Mouse (Mus musculus) stomach, embryonic 16.5 days (tissue): Measurements from ENCODE around the gene Pdzd8. TPM values are rescaled to one million over a fixed set of nuclear protein-coding genes. Genes with fewer than 3 reads are reported as not detected.

Experiments
- ATAC-seq: fragments of 200-750 bp; cut with Nextera tagmentation; 2 replicates; pipeline ENCODE4 v1.8.0; 2017; ENCODE audit warnings: moderate number of reproducible peaks, moderate TSS enrichment; ENCODE audit not compliant: insufficient read depth, low FRiP score
- H3K27ac ChIP-seq: fragments of 300-500 bp; sonication (generic); 2 replicates; pipeline ENCODE4 v1.5.1; 2014; ENCODE audit warnings: low read length
- H3K27me3 ChIP-seq: fragments of 300-500 bp; sonication (generic); 2 replicates; pipeline ENCODE4 v1.6.1; 2014; ENCODE audit warnings: low read length, control low read depth, mixed read lengths; ENCODE audit not compliant: control insufficient read depth, insufficient read depth
- H3K36me3 ChIP-seq: fragments of 300-500 bp; sonication (generic); 2 replicates; pipeline ENCODE4 v1.6.1; 2014; ENCODE audit warnings: low read length; ENCODE audit not compliant: control insufficient read depth, insufficient read depth
- H3K4me1 ChIP-seq: fragments of 300-500 bp; sonication (generic); 2 replicates; pipeline ENCODE4 v1.6.1; 2014; ENCODE audit warnings: low read length, control low read depth, mixed read lengths; ENCODE audit not compliant: control insufficient read depth, insufficient read depth
- H3K4me2 ChIP-seq: fragments of 300-500 bp; sonication (generic); 2 replicates; pipeline ENCODE4 v1.6.1; 2014; ENCODE audit warnings: low read depth, low read length, mixed read lengths
- H3K4me3 ChIP-seq: fragments of 300-500 bp; sonication (generic); replicated peaks from 2 replicates; pipeline ENCODE4 v1.5.1; 2014; ENCODE audit warnings: mild to moderate bottlenecking, low read length
- H3K9ac ChIP-seq: fragments of 300-500 bp; sonication (generic); 2 replicates; pipeline ENCODE4 v1.6.1; 2014; ENCODE audit warnings: low read length
- H3K9me3 ChIP-seq: fragments of 300-500 bp; sonication (generic); replicated peaks from 2 replicates; pipeline ENCODE4 v1.6.1; 2016; ENCODE audit warnings: low read length, control low read depth; ENCODE audit not compliant: control insufficient read depth
- WGBS: fragments of 180-500 bp; shearing (Covaris S2); extraction: QIAGEN DNeasy Blood & Tissue Kit; methylation state at CpG from one replicate; pipeline ENCODE4 v1.1.7; 2014; 5-methylcytosine and 5-hydroxymethylcytosine counted together
- polyA plus RNA-seq: library from polyadenylated mRNA; unstranded; fragments of >200 nt; fragmentation: Nextera tagmentation; extraction: Ambion mirVana; gene quantifications from 2 replicates; pipeline ENCODE4 v1.2.1, GENCODE M21; 2015

Gene Pdzd8
- polyA plus RNA-seq, 1 experiment from 2014 or later = 6.9 TPM

DNA sequence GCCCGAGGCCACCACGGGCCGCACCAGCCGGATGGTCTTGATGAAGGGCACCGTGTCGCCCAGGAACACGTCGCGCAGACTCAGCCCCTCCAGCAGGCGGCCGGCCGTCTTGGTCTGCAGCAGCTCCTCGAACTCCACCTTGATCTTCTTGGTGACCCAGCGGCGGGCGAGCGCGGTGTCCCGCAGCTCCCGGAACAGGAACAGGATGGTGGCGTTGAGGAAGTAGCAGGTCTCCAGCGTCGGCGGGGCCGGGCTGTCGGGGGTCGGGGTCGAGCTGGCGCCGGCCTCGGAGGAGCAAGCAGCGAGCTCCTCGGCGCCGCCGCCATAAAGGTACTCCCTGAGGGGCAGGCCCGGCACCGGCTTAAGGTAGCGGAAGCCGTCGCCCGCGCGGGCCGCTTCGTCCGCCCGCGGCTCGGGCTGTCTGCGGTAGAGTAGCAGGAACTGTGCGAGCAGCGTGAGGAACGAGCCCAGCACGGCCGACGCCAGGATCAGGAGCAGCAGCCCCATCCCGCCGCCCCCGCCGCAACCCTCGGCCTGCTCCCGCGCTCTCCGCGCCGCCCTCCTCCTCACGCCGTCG is 411 bp downstream of the Pdzd8 start:
- Histone ChIP-seq H3K4me3 (peak overlapping the region; percentile 95), H3K4me2 (peak overlapping the region; percentile 97), H3K27me3 (no peaks in the 10 kb centered on the region), H3K4me1 (peaks cover 20% of the 10 kb centered on the region), H3K36me3 (no peaks in the 10 kb centered on the region), H3K27ac (peak overlapping the region; percentile 91), H3K9ac (peak overlapping the region; percentile 92), H3K9me3 (no peaks in the 10 kb centered on the region)
- peak; percentile 57 for ATAC-seq
- WGBS = under 1% methylated on average over 64 of the region's 70 CpGs

DNA sequence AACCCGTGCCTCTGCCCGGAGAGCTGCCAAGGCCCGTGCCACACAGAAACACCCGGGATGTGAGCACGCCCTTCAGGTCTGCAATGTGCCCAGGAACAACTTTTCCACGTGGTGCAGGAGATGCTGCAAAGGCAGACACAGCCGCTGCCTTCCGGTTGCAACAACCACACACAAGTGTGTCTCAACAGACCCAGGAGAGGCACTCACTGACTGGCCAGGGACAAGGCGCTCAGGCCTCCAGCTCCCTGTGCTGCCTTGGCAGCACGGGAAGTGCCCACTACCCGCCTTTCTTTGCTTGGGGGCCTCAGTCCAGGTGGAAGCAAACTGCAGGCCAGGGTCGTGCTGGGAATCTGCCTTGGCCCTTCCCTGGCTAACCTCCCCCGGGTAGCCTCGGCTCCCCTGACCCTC is 1.3 kb downstream of the Pdzd8 start:
- Histone ChIP-seq H3K4me3 (peak overlapping the region; percentile 95), H3K9ac (peak overlapping the region; percentile 92), H3K27ac (0 out of 2 replicates have a peak overlapping the region, but pooled peaks have one; percentile 23), H3K4me1 (peaks cover 20% of the 10 kb centered on the region), H3K4me2 (peak overlapping the region; percentile 97), H3K36me3 (no peaks in the 10 kb centered on the region), H3K9me3 (no peaks in the 10 kb centered on the region), H3K27me3 (no peaks in the 10 kb centered on the region)
- no peak for ATAC-seq
- 1% methylated on average over 14 of the region's 14 CpGs for WGBS

DNA sequence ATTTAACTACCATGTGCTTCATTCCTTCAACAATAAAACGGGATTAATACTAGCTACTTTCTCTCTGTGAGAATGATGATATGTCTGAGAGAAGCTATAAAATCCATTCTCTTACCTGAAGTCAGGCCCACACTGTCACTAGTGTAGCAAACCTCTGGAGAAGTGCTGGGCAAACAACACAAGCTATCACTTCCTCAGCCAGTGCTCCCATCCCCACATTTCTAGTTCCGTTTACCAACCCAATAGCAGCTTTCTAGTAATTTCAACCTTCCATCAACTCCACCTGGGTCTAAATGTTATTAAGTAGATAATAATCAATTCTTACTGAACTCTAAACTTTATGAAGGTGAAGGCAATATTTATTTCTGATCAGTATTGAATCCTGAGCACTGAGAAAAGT is 2.6 kb downstream of the Pdzd8 start:
- 41% methylated on average over 2 of the region's 2 CpGs for WGBS
- Histone ChIP-seq H3K4me2 (peak overlapping the region; percentile 97), H3K9me3 (no peaks in the 10 kb centered on the region), H3K4me1 (peaks cover 20% of the 10 kb centered on the region), H3K4me3 (peak overlapping the region; percentile 95), H3K27ac (no peak overlapping the region), H3K36me3 (no peaks in the 10 kb centered on the region), H3K9ac (no peak overlapping the region), H3K27me3 (no peaks in the 10 kb centered on the region)
- ATAC-seq = no peak

DNA sequence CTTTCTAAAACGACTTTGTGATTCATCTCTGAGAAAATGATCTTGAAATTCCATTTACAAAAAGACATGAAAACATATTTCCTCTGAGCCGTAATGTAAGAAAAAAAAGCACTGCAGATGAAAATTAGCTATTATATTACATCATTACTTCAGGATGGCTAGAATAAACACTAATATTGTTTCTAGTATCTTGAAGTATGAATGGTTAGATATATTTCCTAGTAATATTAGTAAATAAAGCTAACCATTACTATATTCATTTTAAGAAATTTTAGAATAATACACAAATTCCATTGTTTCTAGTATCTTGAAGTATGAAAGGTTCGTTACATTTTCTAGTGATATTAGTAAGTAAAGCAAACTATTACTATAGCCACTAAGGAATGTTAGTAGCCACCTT is 5.7 kb downstream of the Pdzd8 start:
- 74% methylated on average over 3 of the region's 3 CpGs for WGBS
- H3K4me1 ChIP-seq = peaks cover 19% of the 10 kb centered on the region
- ATAC-seq = no peak

DNA sequence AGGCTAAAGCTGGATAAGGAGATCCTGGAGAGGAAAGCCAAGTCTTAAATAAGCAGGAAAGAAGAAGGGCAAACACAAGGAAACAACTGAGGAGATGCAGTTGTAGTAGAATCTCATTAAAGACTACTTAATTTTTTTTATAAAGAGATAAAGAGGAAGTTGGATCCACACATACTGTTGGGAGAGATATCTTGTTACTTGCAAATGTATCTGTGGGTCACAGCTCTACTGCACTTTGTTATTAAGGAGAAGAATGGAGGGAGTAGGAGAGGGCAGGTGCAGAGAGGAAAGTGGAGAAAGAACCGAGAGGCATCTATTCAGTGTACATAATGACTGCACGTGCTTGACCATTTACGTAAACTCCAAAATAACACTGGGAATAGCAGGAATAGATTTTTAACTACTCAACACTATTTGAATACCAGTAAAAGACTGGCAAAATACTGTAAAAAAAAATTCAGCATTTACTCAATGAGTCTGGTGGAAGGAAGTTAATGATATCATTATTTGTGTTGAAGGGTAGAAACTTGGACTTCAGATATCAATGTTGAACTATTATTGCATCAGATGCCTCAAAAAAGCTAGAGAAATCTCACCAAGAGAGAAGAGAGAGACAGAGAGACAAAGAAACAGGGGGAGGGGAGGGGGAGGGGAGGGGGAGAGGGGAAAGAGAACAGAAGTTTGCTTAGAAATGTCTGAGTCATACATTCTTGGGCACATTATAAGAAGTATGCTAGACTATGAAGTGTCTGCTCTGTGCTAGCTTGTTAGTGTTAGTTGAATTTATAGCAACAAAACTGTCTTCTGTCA is 7.5 kb downstream of the Pdzd8 start:
- H3K4me1 ChIP-seq = peaks cover 8% of the 10 kb centered on the region; the same call in 1 of the 2 replicates
- H3K4me2 ChIP-seq = no peak overlapping the region
- no peak overlapping the region for H3K9ac ChIP-seq
- WGBS = 83% methylated on average over 3 of the region's 3 CpGs
- H3K27ac ChIP-seq = no peak overlapping the region
- H3K27me3 ChIP-seq = no peaks in the 10 kb centered on the region
- no peaks in the 10 kb centered on the region for H3K9me3 ChIP-seq
- no peak overlapping the region for H3K4me3 ChIP-seq
- no peak for ATAC-seq
- no peaks in the 10 kb centered on the region for H3K36me3 ChIP-seq

More for the DNA sequence above, 5.7 kb downstream of the Pdzd8 start:
- H3K9me3 ChIP-seq = no peaks in the 10 kb centered on the region
- H3K27ac ChIP-seq = no peak overlapping the region
- H3K9ac ChIP-seq = no peak overlapping the region
- no peak overlapping the region for H3K4me3 ChIP-seq
- H3K36me3 ChIP-seq = no peaks in the 10 kb centered on the region
- no peak overlapping the region for H3K4me2 ChIP-seq
- H3K27me3 ChIP-seq = no peaks in the 10 kb centered on the region

DNA sequence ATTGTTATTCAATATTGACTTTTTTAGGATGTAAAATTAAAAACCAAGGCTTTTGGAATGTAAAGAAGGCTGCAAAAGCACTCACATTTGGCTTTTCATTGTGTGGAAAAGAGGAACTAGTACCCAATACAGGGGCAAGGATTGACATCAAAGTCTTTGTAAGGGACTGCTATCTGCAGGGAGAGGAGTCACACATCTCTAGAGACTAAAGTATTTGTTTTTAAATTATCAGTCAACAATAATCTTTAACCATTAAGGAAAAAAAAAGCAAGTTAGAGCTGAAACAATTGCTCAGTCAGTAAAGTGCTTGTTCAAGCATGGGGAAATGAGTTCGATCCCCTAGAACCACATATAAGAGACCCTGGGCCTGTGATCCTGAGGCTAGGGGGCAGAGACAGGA is 8.9 kb downstream of the Pdzd8 start:
- Histone ChIP-seq H3K4me3 (no peak overlapping the region), H3K4me2 (no peak overlapping the region), H3K9ac (no peak overlapping the region), H3K27ac (no peak overlapping the region), H3K36me3 (no peaks in the 10 kb centered on the region), H3K27me3 (no peaks in the 10 kb centered on the region), H3K9me3 (no peaks in the 10 kb centered on the region), H3K4me1 (0 out of 2 replicates have a peak, but pooled peaks cover 2% of the 10 kb centered on the region)
- WGBS = 94% methylated on average over 1 of the region's 1 CpGs
- no peak for ATAC-seq

DNA sequence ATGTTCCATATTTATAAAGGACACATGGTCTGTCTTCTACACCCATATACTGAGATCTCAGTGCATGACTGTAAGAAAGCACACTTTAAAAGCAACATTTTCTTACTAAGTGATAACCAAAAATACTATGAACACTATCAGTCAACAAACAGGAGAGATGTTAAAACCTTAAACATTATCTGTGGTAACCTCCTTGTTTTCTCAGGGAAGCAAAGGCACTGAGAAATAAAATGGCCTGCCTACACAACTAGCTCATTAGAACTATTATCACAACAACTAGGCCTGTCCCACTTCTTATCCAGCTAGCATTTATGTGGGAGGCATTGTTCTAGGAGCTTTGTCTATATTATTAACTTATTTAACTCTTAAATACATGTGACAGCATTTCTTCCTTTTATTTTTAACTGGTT is 14.8 kb downstream of the Pdzd8 start:
- Histone ChIP-seq H3K27ac (no peak overlapping the region), H3K9ac (no peak overlapping the region), H3K4me1 (0 out of 2 replicates have a peak, but pooled peaks cover 2% of the 10 kb centered on the region), H3K4me2 (no peak overlapping the region), H3K9me3 (no peaks in the 10 kb centered on the region), H3K27me3 (no peaks in the 10 kb centered on the region), H3K4me3 (no peak overlapping the region), H3K36me3 (no peaks in the 10 kb centered on the region)
- ATAC-seq = no peak

DNA sequence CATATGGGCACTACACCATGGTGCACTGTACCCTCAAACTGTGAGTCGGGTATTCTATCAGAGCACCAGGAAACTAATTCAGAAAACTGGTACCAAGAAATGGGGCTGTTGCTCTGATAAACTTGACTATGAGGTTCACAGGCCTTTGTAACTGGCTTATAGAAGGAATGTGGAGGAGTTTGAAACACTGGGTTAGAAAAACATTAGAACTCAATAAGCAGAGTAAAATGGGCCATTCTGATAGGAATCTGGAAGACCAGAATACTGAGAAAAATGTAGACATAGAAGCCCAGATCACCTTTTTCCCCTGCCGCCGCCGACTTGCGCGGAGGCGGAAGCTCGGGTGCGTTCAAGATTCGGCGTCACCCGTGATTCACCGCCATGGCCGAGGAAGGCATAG is 23.6 kb downstream of the Pdzd8 start, which contains the start of gene Rps12-ps3:
Gene Rps12-ps3 (plus strand): TSS at position 301 of the 400 bp plus-strand sequence.
- Histone ChIP-seq H3K4me2 (no peak within 1 kb of the TSS), H3K4me1 (no peaks in the 10 kb centered on the region), H3K9ac (no peak within 1 kb of the TSS), H3K9me3 (no peaks in the 10 kb centered on the region), H3K27ac (no peak within 1 kb of the TSS), H3K4me3 (no peak within 1 kb of the TSS), H3K27me3 (no peaks in the 10 kb centered on the region), H3K36me3 (no peaks in the 10 kb centered on the region)
- ATAC-seq = no peak
- 99% methylated on average over 11 of the region's 14 CpGs for WGBS

DNA sequence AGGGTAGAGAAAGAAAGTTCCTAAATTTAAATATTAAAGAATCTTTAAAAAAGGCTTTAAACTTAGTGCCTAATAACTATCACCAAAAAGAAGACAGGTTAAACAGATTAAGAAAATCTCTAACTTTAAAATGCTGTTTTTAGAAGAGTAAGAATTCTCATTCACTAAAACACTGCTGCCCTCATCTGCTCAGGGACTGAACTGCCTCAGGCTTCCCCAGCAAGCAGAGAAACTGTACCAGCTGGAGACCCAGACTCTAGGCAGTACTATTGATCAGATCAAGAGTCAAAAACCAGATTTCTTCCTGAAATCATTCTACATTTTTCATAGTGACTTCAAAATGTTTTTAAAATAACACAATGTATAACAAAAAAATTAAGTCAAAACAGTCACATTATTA is 29.0 kb downstream of the Pdzd8 start:
- ATAC-seq = no peak
- Histone ChIP-seq H3K4me3 (no peak overlapping the region), H3K9ac (no peak overlapping the region), H3K4me2 (no peak overlapping the region), H3K9me3 (no peaks in the 10 kb centered on the region), H3K27me3 (no peaks in the 10 kb centered on the region), H3K4me1 (no peaks in the 10 kb centered on the region), H3K36me3 (no peaks in the 10 kb centered on the region), H3K27ac (no peak overlapping the region)
